Mouse (Mus musculus): ENCODE data around the gene Lrrc73.

Lrrc73 gene

DNA sequence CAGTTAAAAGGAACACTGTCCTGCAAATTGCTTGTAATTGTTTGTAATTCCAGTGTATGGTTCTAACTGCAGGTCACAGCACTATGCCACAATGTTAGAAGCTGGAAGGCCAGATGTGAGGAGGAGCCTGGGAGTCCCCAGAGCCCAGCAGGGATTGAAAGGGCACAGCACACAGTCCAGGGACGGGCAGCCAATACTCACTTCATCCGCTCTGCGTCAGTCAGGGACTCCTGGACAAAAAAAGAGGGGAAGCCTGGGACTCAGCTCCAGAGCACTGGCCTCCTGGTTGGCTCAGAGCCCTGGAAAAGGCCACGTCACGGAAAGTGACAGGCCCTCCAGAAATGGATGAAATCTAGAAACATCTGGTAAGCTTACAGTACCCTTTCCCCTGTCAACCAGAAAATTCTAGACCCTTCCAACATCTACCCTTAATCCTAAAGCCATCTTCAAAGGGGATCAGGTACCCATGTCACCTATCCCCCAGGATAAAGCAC lies 8.9 kb downstream of the Lrrc73 start:
- no peak for DNase-seq (ENCODE audit: low spot score)

GRCm38 (mm10) chr17:46265502-46265901 lies 12.2 kb downstream of the Lrrc73 start:
- no peak for DNase-seq (ENCODE audit: low spot score)

GRCm38 (mm10) chr17:46265918-46266618 lies 12.7 kb downstream of the Lrrc73 start:
- DNase-seq (ENCODE audit: low spot score) = peak; percentile 91

DNA sequence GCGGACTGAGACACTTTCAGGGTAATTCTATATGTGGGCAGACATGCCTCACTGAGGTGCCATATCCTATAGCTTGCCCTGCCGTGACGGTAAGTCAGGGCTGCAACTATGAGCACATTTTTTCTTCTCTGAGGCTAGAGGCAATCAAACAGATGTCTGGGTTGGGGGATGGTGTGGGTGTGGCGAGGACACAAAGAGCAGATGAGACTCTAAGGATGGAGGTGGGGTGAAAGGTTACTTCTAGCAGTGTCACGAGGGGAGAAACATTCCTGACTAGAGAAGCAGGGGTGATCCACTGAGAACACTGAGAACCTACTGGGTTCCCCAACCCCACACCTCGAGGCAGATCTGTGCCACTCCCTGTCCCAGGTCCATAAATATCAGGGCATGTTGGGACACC lies 13.7 kb downstream of the Lrrc73 start:
- no peak for DNase-seq (ENCODE audit: low spot score)

GRCm38 (mm10) chr17:46267511-46267910 lies 14.2 kb downstream of the Lrrc73 start:
- no peak for DNase-seq (ENCODE audit: low spot score)

- DNase-seq (ENCODE audit: low spot score) = no peak
Measured at GRCm38 (mm10) chr17:46268026-46268720, 14.8 kb downstream of the Lrrc73 start.

DNA sequence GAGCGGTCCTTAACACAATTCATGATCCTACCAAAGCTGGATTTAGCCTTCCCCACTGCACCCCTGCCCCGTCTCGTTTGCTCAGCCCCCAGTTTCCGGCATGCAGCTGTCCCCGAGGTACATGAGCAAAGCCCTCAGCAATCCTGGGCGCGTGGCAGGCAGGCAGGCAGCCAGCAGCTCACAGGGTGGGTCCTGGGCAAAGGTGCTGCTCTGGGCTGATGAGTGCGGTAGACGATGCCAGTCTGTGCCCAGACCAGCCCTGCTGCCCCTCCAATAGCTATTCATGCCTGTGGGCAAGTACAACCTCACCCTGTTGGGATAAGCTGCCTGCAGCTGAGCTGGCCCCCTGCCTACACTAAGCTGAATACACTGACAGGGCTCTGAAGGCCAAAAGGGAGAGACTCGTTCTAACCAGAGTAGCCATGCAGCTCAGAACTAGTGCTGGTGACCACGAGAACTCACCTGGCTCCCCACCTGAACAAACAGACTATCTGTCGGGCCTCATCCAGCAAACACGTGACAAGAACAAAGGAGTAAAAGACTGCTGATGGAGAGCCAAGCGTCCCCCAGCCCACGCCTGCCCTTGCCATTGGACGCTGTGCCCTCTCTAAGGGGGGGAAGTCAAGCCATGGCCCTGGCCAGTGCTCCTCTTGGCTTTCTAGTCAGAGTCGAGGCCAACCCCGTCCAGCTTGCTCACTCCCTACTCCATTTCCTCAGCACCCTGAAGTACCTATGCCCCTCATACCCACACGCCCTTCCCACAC lies 16.6 kb downstream of the Lrrc73 start:
- DNase-seq (ENCODE audit: low spot score) = no peak

GRCm38 (mm10) chr17:46272058-46272457 lies 18.7 kb downstream of the Lrrc73 start:
- no peak for DNase-seq (ENCODE audit: low spot score)

- no peak for DNase-seq (ENCODE audit: low spot score)
Measured at GRCm38 (mm10) chr17:46272675-46273074, 19.3 kb downstream of the Lrrc73 start.

GRCm38 (mm10) chr17:46273803-46274236 lies 20.5 kb downstream of the Lrrc73 start:
- DNase-seq (ENCODE audit: low spot score) = no peak

DNA sequence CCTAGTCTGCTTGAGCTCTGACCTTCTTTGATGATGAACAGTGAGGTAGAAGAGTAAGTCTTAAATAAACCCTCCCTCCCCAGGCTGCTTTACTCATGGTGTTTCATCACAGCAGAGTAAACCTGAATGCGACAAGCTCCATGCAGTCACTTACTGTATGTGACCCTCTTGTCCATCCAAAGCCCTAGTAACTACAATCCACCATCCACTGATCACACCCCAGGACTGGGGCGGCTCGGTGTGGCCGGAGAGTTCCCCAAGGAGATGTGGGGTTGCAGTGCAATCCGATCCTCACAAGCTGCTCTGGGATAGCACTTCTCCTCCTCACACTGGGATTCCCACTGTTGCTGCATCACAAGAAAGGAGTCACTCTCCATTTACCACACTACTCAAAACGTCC lies 21.1 kb downstream of the Lrrc73 start:
- no peak for DNase-seq (ENCODE audit: low spot score)

DNA sequence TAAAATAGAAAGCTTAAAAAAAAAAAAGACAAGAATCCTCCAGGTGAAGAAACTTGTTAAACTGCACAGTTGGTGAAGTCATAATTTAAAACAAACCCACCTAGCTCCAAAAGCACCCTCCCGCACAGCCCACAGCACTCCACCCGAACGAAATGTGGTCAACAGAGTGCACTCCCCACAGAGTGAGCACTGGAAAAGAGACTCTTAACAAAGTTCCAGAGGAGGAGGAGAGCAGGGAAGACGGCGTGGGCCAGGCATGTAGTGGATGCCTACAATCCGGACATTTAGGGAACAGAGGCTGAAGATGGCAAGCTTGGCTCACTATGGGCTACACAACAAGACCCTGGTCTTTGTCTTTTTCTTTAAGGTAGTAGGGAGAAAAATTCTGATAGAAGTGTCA lies 21.7 kb downstream of the Lrrc73 start:
- no peak for DNase-seq (ENCODE audit: low spot score)

GRCm38 (mm10) chr17:46275506-46275905 lies 22.2 kb downstream of the Lrrc73 start:
- no peak for DNase-seq (ENCODE audit: low spot score)

GRCm38 (mm10) chr17:46277586-46277985 lies 24.3 kb downstream of the Lrrc73 start:
- DNase-seq (ENCODE audit: low spot score) = no peak

GRCm38 (mm10) chr17:46278011-46278765 lies 24.9 kb downstream of the Lrrc73 start:
- DNase-seq (ENCODE audit: low spot score) = no peak

GRCm38 (mm10) chr17:46282483-46283123 lies 29.3 kb downstream of the Lrrc73 start, which contains the start of gene Tjap1:
Gene Tjap1 (minus strand): TSS chr17:46283026.
- DNase-seq (ENCODE audit: low spot score) = peak; percentile 89

GRCm38 (mm10) chr17:46283140-46283539 lies 29.8 kb downstream of the Lrrc73 start:
- DNase-seq (ENCODE audit: low spot score) = no peak

- no peak for DNase-seq (ENCODE audit: low spot score)
Measured at GRCm38 (mm10) chr17:46283911-46284310, 30.6 kb downstream of the Lrrc73 start.

DNA sequence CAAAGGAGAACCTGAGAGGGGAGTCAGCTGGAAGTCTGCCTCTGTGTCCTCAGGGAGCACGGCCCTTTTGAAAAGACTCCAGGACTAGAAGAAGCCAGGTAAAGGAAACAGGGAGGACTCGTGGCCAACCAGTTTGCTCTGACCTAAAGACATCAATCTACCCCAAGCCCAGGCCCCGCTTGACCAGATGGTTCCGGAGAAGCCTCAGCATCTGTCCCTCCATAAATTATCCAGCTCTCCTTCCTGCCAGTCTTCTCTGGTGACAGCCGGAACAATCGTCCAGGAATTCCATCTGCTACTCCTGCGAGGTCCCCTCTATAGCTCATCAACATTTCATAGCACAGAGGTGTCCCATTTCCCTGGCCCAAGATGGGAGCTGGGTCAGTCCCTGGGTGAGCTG lies 31.3 kb downstream of the Lrrc73 start:
- peak; percentile 40 for DNase-seq (ENCODE audit: low spot score)

DNA sequence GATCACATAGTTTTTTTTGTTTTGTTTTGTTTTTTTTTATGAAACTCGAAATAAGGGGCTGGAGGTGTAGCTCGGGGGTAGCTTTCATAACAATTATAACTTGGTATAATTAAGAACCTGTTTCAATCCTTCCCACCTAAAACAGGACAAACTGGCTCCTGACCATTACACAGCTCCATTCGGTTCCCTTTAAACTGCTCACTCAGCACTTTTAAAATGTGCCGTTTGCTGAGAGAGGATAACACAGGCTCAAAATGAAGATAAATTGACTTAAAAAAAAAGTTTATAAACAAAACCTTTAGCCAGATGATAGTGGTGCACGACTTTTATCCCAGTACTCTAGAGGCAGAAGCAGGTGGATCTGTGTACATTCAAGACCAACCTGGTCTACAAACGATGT lies 32.1 kb downstream of the Lrrc73 start:
- DNase-seq (ENCODE audit: low spot score) = no peak

DNA sequence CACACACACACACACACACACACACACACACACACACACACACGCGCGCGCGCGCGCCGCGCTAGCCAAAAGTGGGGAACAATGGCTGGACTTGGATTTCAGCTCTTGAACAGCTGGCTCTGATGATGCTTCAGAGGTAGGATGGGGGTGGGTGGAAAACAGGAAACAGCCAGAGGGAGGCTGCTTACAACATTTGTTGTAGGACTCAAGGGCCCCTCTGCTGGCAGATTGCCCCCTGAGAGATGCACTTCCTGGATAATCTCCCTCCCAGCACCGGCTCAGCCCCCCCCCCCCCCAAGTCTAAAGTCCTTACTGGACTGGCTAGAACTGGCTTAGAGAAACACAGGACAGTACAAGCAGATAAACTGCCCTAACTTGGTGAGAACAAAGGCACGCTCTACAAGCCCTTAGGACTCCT lies 34.4 kb downstream of the Lrrc73 start:
- DNase-seq (ENCODE audit: low spot score) = no peak

Data from retina, embryonic 14.5 days (tissue).